Mouse (Mus musculus): Measurements from ENCODE around the gene Zfp64. TPM values are rescaled to one million over a fixed set of nuclear protein-coding genes. Genes with fewer than 3 reads are reported as not detected.

The Zfp64 gene
- 19.6 TPM for polyA plus RNA-seq (2017; shearing (Covaris generic))

GRCm38 (mm10) chr2:168954835-168955716 lies at the start of gene Zfp64:
TSS of gene Zfp64 (minus strand) at chr2:168955587.

Other genes with a start within 250 kb of the Zfp64 start
- gene Atp9a, start 213.2 kb downstream of the Zfp64 start, polyA plus RNA-seq (2017; shearing (Covaris generic)): 8.8 TPM
- 0.24 TPM for gene Sall4, start 187.6 kb downstream of the Zfp64 start, polyA plus RNA-seq (2017; shearing (Covaris generic))

All from effector memory CD4-positive, alpha-beta T cell, adult 7 months (primary cell).